Mouse (Mus musculus) skeletal muscle tissue, postnatal 0 days (tissue): ENCODE measurements around the gene Zfp786. TPM values are rescaled to one million over a fixed set of nuclear protein-coding genes. Genes with fewer than 3 reads are reported as not detected.
A peak's percentile ranks its signal among the peaks of the same experiment; 100 is the strongest.

Source experiments
- microRNA counts: library from miRNA; unstranded; fragments of <30 nt; microRNA quantifications from one replicate; lab custom pipeline; 2015
- microRNA-seq, 2 experiments: library from miRNA; unstranded; fragments of <30 nt; microRNA quantifications; one replicate each; pipeline ENCODE4; 2016
- polyA plus RNA-seq: library from polyadenylated mRNA; unstranded; fragments of >200 nt; fragmentation: Nextera tagmentation; extraction: Ambion mirVana; gene quantifications from 2 replicates; pipeline ENCODE4 v1.2.1, GENCODE M21; 2015

The Zfp786 gene
- polyA plus RNA-seq = 0.69 and 1.1 TPM in 2 replicates

GRCm38 (mm10) chr6:47830104-47831078 lies at the start of gene Zfp786:
Gene Zfp786, minus strand, starts transcription at chr6:47830867.

GRCm38 (mm10) chr6:47877058-47877457 lies 46.4 kb upstream of the Zfp786 start, which contains the start of gene Zfp282:
Gene Zfp282, plus strand, starts transcription at chr6:47877204.

GRCm38 (mm10) chr6:47835482-47835983 lies 4.9 kb upstream of the Zfp786 start, which contains the start of gene Zfp398:
Gene Zfp398, plus strand, starts transcription at chr6:47835661.

GRCm38 (mm10) chr6:47813257-47813878 lies 17.3 kb downstream of the Zfp786 start, which contains the start of gene Pdia4:
Gene Pdia4, minus strand, starts transcription at chr6:47813430.

MicroRNA genes within 50 kb of the gene (microRNA counts, 519-probe panel; counts per million panel counts)
- 296 counts per million, percentile 58 among the panel's probes with 10 or more counts for microRNA mmu-miR-704 (lab: Ali Mortazavi, UCI)

Small RNA genes lying within 50 kb of the gene (microRNA-seq; reads per million reads assigned to microRNA genes)
- gene Mir704 = 0 reads per million in 2 experiments

Other genes with a start within 250 kb of the Zfp786 start
- gene Ezh2, start 235.5 kb downstream of the Zfp786 start, polyA plus RNA-seq = 16.1 and 20.7 TPM in 2 replicates
- gene Pdia4, start 17.4 kb downstream of the Zfp786 start, polyA plus RNA-seq = 37.8 and 55.3 TPM in 2 replicates
- 3.2 and 3.4 TPM in 2 replicates for gene Zfp398, start 4.8 kb upstream of the Zfp786 start, polyA plus RNA-seq
- 6.3 and 7.1 TPM in 2 replicates for gene Zfp282, start 46.3 kb upstream of the Zfp786 start, polyA plus RNA-seq
- gene Zfp212, start 89.6 kb upstream of the Zfp786 start, polyA plus RNA-seq = 6.9 and 8.7 TPM in 2 replicates
- 3.4 and 3.6 TPM in 2 replicates for gene Zfp956, start 122.5 kb upstream of the Zfp786 start, polyA plus RNA-seq
- 3.0 and 3.2 TPM in 2 replicates for gene Zfp777, start 218.0 kb upstream of the Zfp786 start, polyA plus RNA-seq